Mouse (Mus musculus) effector memory CD4-positive, alpha-beta T cell, adult 5 months (primary cell): ENCODE data around the gene Adcy6. TPM values are rescaled to one million over a fixed set of nuclear protein-coding genes. Genes with fewer than 3 reads are reported as not detected.

Experiments used
- polyA plus RNA-seq: library from polyadenylated mRNA; unstranded; fragments of 100-300 nt; shearing (Covaris generic); gene quantifications from one replicate; pipeline ENCODE4 v1.2.1, GENCODE M21; 2017

Adcy6 gene
- 0.57 TPM for polyA plus RNA-seq

GRCm38 (mm10) chr15:98609331-98610130 lies at the start of gene Adcy6:
Gene Adcy6 (minus strand): TSS chr15:98610076.

GRCm38 (mm10) chr15:98630540-98630939 lies 20.7 kb upstream of the Adcy6 start, which contains the start of gene Cacnb3:
Gene Cacnb3 (plus strand): TSS chr15:98630840.

DNA sequence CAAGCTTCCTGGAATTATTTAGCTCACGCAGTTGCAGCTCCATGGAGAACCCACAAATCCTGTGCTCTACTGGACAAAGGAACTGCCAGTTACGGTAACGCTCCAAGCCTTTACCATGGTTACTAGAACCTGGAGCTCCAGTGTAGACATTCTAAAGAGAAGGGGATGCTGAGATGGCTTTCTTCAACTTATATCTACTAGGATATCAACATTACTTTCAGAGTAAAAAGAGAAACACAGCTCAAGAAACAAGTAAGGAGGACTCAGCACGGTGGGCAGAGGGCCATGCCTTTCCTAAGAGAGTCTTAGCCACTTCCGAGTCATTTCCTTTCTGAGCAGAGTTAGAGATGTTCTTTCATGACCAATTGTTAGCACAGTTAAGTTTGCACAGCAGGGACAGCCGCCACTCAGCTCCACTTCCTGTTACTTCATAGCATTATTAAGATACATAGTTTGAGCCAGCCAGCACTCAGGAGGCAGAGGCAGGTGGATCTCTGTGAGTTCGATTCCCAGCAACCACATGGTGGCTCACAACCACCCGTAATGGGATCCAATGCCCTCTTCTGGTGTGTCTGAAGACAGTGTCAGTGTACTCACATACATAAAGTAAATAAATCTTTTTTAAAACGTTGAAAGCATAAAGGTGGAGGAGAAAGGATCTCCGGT lies 38.9 kb downstream of the Adcy6 start, which contains the start of the genes Ccnt1 and 4930415O20Rik:
Gene Ccnt1 (minus strand): TSS at position 51 of the 666 bp plus-strand sequence.
Gene 4930415O20Rik (plus strand): TSS at position 132 of the 666 bp plus-strand sequence.

Other genes starting within 250 kb of the Adcy6 start
- not detected for gene Olfr283, start 229.1 kb downstream of the Adcy6 start, polyA plus RNA-seq
- not detected for gene Olfr282, start 178.9 kb downstream of the Adcy6 start, polyA plus RNA-seq
- not detected for gene Olfr281, start 157.5 kb downstream of the Adcy6 start, polyA plus RNA-seq
- gene OR5BS1P, start 140.2 kb downstream of the Adcy6 start, polyA plus RNA-seq, result not detected
- not detected for gene Lalba, start 127.4 kb downstream of the Adcy6 start, polyA plus RNA-seq
- 0.19 TPM for gene Olfr279, start 117.7 kb downstream of the Adcy6 start, polyA plus RNA-seq
- 63.5 TPM for gene Kansl2, start 75.8 kb downstream of the Adcy6 start, polyA plus RNA-seq
- gene Ccnt1, start 39.2 kb downstream of the Adcy6 start, polyA plus RNA-seq, result 170 TPM
- gene 4930415O20Rik, start 39.1 kb downstream of the Adcy6 start, polyA plus RNA-seq, result not detected
- 0.15 TPM for gene Cacnb3, start 20.8 kb upstream of the Adcy6 start, polyA plus RNA-seq
- 27.5 TPM for gene Ddx23, start 52.8 kb upstream of the Adcy6 start, polyA plus RNA-seq
- 2.8 TPM for gene Rnd1, start 67.4 kb upstream of the Adcy6 start, polyA plus RNA-seq
- gene Ccdc65, start 98.1 kb upstream of the Adcy6 start, polyA plus RNA-seq, result 0.70 TPM
- not detected for gene Fkbp11, start 118.1 kb upstream of the Adcy6 start, polyA plus RNA-seq
- gene Arf3, start 153.1 kb upstream of the Adcy6 start, polyA plus RNA-seq, result 93.8 TPM
- 0.31 TPM for gene Wnt10b, start 168.1 kb upstream of the Adcy6 start, polyA plus RNA-seq
- gene Wnt1, start 179.8 kb upstream of the Adcy6 start, polyA plus RNA-seq, result not detected
- gene Ddn, start 199.4 kb upstream of the Adcy6 start, polyA plus RNA-seq, result not detected
- 84.8 TPM for gene Prkag1, start 221.4 kb upstream of the Adcy6 start, polyA plus RNA-seq